Mouse (Mus musculus) lung, adult 2 months (tissue): ENCODE measurements around the gene Sox5. TPM values are rescaled to one million over a fixed set of nuclear protein-coding genes. Genes with fewer than 3 reads are reported as not detected.

ENCODE experiments used
- DNase-seq: peaks from one replicate; pipeline ENCODE4 v3.0.0; 2022
- H3K4me1 ChIP-seq: fragments of 200-500 bp; 2 replicates; pipeline ENCODE4 v1.6.1; 2011; ENCODE audit warnings: low read length; ENCODE audit not compliant: control insufficient read depth, insufficient read depth
- H3K4me3 ChIP-seq: fragments of 200-500 bp; replicated peaks from 2 replicates; pipeline ENCODE3; 2011; ENCODE audit warnings: low read depth, mild to moderate bottlenecking, control low read depth, low read length; ENCODE audit errors: extremely low read depth
- CTCF ChIP-seq: fragments of 200-500 bp; IDR thresholded peaks from 2 replicates; pipeline ENCODE4 v1.5.1; 2011; ENCODE audit warnings: mild to moderate bottlenecking, low read length, control low read depth; ENCODE audit not compliant: insufficient read depth
- POLR2A ChIP-seq: fragments of 200-500 bp; IDR thresholded peaks from 2 replicates; pipeline ENCODE4 v1.6.1; 2011; ENCODE audit warnings: low read depth, mild to moderate bottlenecking, control low read depth, low read length, borderline replicate concordance; ENCODE audit errors: extremely low read depth
- WGBS: fragments of 180-500 bp; shearing (Covaris S2); methylation state at CpG from one replicate; pipeline ENCODE4 v1.1.7; 2018; 5-methylcytosine and 5-hydroxymethylcytosine counted together
- polyA plus RNA-seq: library from polyadenylated mRNA; depleted of rRNA; stranded (reverse); fragments of >200 nt; gene quantifications from 2 replicates; pipeline ENCODE4 v1.2.3, GENCODE M21; 2012

The Sox5 gene
- polyA plus RNA-seq, 1 experiment, result 8.6 TPM

DNA sequence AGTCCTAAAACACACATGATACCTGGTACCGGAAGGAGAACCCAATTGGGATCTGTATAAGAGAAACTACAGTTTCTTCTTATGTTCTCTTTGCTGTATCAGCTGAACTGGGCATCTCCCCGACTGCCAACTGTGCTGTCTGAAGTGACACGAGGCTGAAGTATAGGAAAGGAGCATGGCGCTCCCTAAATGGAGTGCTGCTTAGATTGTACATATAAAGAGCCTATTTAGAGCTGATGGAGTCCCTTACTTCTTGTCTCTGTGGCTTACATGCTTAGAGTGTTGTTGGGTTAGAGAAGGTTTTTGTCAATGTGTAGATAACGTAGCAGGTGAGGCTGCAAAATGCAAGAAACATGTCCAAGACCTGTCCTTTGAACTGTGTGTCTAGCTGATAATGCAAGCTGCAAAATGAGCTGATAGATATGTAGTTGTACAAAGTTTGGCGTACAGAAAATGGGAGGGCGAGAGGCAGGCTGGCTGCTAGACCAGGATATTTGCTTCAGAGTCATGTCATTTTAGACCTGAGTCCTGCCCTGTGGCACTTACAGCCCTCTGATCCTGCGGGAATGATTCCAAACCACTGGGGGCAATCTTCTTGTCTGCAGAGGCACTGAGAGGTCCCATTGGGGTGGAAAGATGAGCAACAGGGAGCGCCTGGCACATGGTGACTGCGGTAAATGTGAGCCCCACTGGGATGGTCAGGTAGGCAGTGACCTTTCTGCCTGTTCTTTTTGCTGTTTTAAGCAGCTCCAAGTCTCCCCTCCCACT lies 937.7 kb downstream of the Sox5 start:
- Histone ChIP-seq H3K4me1 (no peaks in the 10 kb centered on the region), H3K4me3 (no peak overlapping the region)
- 87% methylated on average over 10 of the region's 10 CpGs for WGBS
- TF ChIP-seq CTCF (no peak), POLR2A (no peak)
- no peak for DNase-seq

DNA sequence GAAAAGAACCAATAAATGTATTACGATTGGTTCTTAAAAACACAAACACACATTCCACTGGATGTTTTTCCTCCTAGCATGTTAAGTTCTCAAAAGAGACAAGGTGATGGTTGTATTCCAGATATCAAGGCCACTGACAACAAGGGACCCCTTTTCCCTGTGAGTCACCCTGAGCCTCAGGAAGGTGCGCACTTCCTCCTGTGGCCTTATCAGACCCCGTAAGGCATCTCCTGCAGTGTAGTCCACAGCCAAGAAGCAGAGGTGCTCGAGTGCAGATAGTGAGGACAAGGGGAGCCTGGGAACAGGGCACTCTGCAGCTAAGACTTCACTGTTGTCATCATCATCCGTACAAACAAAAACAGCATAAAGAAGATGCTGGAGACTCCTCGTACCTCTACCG lies 939.8 kb downstream of the Sox5 start:
- Histone ChIP-seq H3K4me3 (no peak overlapping the region), H3K4me1 (no peaks in the 10 kb centered on the region)
- whole genome bisulfite sequencing, result 85% methylated on average over 7 of the region's 7 CpGs
- no peak for DNase-seq
- TF ChIP-seq POLR2A (no peak), CTCF (no peak)

DNA sequence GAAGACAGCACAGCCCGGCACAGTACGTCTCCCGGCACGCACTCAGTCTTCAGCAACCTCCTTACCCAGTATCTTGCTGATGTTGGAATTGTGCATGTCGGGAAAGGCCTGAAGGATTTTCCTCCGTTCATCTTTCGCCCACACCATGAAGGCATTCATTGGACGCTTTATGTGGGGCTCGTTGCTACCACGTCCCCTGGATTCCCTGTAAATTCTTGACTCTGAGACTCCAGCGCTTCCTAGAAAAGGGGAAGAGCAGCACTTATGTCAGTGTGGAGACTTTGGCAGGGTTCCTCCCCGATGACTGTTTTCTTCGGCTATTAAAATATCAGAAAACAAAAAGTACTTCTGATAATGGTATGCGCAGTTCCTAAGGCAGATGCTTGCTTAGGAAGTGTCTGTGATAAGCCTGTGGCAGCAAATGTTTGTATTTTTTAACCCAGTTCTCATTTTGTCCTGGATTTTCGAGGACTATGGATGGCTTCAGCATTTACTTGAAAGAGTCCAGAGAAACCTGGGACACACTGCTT lies 940.6 kb downstream of the Sox5 start:
- DNase-seq, result no peak
- 76% methylated on average over 15 of the region's 15 CpGs for WGBS
- Histone ChIP-seq H3K4me1 (no peaks in the 10 kb centered on the region), H3K4me3 (no peak overlapping the region)
- TF ChIP-seq POLR2A, result no peak

DNA sequence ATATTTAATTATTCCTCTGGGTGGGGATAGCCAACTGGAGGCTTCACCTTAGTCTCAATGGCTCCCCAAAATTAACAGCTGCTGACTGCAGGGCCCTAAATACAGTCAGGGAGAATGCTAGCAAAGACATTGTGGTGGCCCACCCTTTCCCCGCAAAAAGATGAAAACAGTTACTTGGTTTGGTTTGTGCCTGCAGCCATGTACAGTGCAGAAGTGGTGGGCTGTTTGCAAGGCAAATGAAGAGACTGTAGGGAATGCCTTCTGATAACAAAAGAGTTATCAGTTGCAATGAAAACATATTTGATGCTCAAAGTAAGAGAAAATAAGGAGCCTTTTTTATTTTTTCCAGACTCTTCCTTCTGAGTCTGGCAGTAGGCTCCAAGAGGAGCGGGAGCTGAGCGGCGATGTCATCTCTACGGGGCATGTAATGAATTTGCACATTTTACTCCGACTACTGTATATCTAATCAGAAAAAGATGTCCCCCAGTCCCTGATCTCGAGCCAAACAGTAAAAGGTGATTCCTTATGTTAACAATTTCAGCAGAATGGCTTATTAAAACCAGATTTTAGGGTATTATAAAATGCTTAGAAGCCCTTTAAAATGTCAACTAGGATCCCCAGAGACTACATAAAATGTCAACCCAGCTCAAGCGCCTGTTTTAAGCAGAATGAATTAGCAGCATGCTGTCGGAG lies 943.2 kb downstream of the Sox5 start:
- Histone ChIP-seq H3K4me3 (no peak overlapping the region), H3K4me1 (no peaks in the 10 kb centered on the region)
- no peak for DNase-seq
- WGBS, result 86% methylated on average over 9 of the region's 9 CpGs
- TF ChIP-seq POLR2A, result no peak
- no peak for TF ChIP-seq CTCF

DNA sequence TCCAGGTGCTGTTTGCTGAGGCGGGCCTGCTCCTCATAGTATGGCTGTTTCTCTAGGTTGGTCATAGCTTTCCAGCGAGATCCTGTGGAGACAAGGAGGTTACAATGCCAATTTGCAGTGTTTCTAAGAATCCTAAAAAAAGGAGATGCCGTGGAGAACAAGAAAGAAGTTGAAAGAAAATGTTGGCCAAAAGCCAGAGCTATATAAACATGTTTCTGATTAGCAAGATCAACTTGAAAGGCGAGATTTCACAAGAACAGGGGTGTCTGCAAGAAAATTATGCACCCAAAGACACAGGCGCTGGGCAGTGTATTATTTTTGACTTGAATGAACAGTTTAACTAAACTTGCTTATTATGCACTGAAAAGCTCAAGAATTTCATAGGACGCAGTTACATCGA lies 946.4 kb downstream of the Sox5 start:
- DNase-seq, result no peak
- WGBS, result 62% methylated on average over 7 of the region's 7 CpGs
- Histone ChIP-seq H3K4me3 (no peak overlapping the region), H3K4me1 (no peaks in the 10 kb centered on the region)
- no peak for TF ChIP-seq POLR2A
- no peak for TF ChIP-seq CTCF

DNA sequence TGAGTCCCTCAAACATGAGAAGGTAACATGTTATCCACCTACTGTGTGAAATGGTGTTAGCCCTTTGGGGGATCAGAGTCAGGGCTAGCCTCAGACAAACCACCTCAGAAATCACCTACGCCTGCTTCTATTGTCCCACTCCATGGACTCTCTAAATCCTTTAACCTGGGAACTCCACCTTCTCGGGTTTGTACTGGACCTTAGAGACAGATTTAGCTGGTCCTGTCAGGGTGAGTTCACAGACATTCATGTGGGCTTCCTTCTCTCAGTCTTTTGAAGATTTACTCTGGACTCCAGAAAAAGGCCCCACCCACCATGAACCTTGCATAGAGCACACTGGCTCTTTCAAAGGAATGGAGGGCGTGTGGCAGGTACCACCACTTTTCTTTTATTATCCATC lies 947.8 kb downstream of the Sox5 start:
- no peak for TF ChIP-seq POLR2A
- no peak for TF ChIP-seq CTCF
- WGBS, result 90% methylated on average over 3 of the region's 3 CpGs
- Histone ChIP-seq H3K4me1 (no peaks in the 10 kb centered on the region), H3K4me3 (no peak overlapping the region)
- no peak for DNase-seq

DNA sequence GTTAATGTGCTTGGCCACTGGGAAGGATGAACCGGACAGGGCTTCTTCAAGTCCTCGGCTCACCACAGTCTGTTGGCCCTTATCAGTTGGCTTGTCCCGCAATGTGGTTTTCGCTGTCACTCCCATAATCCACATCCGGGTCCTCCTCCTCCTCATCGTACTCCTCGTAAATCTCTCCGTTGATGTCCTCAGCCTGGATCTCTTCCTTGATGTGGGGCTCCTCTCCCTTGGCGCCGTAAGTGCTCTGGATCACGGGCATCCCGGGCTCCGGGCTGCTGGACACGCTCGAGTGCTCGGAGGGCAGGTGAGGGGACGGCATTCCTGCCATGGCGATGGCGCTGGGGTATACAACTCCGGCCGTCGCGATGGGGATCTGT lies 948.6 kb downstream of the Sox5 start:
- no peaks in the 10 kb centered on the region for H3K4me1 ChIP-seq
- WGBS, result 92% methylated on average over 23 of the region's 23 CpGs
- H3K4me3 ChIP-seq, result no peak overlapping the region
- TF ChIP-seq POLR2A, result no peak
- TF ChIP-seq CTCF, result no peak
- DNase-seq, result no peak

DNA sequence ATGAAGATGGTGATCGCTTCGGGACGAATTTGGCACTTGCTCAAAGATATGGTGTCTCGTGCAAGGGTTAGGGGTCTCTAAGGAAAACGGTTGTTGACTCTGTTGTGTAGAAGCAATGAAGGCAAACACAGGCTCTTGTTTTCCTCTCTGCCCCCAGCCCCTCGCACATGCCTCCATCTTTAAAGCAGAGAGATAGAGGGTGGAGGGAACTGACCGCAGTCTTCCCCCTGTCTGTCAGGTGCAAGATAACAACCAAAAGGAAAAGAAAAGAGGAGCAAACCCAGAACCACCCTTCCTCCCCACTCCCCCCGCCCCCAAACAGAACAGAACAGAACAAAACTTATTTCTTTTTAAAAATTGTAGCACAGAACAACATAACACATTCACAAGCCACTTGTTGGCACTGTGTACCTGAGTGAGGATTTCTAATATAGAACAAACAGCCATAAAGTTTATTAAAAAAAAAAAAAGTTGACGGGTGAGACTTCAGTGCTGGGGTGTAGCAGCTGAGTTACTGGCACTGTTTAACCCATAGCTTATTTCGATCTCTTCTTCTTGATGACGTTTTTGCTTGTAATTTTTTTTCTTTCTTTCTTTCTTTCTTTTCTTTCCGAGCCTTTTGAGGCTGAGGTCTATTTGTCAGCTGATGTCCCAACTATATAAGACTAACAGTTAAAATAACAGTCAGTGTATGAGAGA lies 949.1 kb downstream of the Sox5 start:
- 86% methylated on average over 12 of the region's 12 CpGs for WGBS
- DNase-seq, result no peak
- no peak overlapping the region for H3K4me3 ChIP-seq
- H3K4me1 ChIP-seq, result no peaks in the 10 kb centered on the region
- TF ChIP-seq POLR2A (no peak), CTCF (no peak)

DNA sequence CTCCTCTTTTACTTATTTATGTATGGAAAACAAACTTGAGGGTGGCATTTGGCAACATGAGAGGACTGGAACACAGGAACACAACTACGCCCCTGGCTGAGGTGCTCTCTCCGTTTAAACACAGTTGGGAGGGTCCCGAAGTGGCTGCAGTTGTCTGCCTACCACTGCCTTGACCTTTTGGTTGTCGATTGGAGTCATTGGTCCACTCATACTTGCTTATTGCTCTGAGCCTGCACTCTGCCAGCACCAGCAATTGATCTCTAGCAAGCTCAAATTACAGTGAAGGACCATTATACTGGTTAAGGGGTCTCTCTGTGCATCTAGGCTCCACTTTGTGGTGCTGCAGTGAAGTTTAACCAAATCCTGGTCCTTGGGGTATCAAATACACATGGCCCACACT lies 950.5 kb downstream of the Sox5 start:
- no peak for TF ChIP-seq CTCF
- TF ChIP-seq POLR2A, result no peak
- WGBS, result 71% methylated on average over 4 of the region's 4 CpGs
- Histone ChIP-seq H3K4me3 (no peak overlapping the region), H3K4me1 (no peaks in the 10 kb centered on the region)
- DNase-seq, result no peak
